Mouse (Mus musculus) urinary bladder, adult 2 months (tissue): ENCODE measurements around the gene Dnajc15. TPM values are rescaled to one million over a fixed set of nuclear protein-coding genes. Genes with fewer than 3 reads are reported as not detected.

ENCODE experiments used
- DNase-seq: peaks from one replicate; pipeline ENCODE4 v3.0.0; 2022; ENCODE audit warnings: low spot score
- polyA plus RNA-seq: library from polyadenylated mRNA; depleted of rRNA; stranded (reverse); fragments of >200 nt; gene quantifications from 2 replicates; pipeline ENCODE4 v1.2.3, GENCODE M21; 2012

The Dnajc15 gene
- polyA plus RNA-seq, 1 experiment, result 18.8 TPM

- no peak for DNase-seq
Measured at GRCm38 (mm10) chr14:77860841-77861560, 13.9 kb downstream of the Dnajc15 start.

GRCm38 (mm10) chr14:77859894-77860293 lies 15.0 kb downstream of the Dnajc15 start:
- no peak for DNase-seq

DNA sequence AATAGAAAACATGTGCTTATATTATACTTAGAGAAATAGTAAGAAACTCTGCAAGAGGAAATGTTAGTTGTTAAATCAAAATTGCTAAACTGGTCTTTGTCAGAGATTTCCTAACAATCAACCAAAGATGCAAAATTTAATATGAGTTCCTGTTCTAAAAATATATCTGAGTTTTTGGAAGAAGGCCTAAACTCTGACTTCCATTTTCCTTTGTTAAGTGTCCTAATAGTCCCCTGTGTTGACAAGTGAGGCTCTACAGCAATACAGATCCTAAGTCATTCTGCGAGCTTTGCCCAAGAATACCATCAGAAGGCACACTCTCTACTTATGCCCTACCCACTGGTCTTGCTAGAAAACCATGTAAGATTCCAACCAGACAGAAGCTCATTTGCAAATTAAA lies 21.0 kb downstream of the Dnajc15 start:
- DNase-seq, result no peak

DNA sequence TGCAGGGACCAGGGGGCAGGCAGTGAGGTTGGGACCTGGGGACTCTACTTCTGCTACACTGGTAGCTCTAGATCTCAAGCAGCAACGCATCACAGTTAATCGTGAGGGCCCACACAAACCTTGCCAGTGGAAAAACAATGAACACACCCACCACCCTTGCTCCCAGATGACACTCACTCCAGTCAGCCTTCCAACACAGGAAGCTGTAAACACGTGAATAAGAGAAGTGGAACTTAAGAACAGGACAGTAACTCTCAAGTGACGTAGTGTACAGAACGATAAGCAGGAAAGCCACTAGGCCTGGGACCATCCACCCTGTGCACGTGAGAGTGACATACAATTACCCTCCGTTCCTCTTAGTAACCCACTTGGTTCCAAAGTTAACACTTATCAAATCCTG lies 25.1 kb downstream of the Dnajc15 start:
- DNase-seq, result no peak

GRCm38 (mm10) chr14:77848349-77848748 lies 26.6 kb downstream of the Dnajc15 start:
- no peak for DNase-seq

- no peak for DNase-seq
Measured at GRCm38 (mm10) chr14:77846206-77846605, 28.7 kb downstream of the Dnajc15 start.

DNA sequence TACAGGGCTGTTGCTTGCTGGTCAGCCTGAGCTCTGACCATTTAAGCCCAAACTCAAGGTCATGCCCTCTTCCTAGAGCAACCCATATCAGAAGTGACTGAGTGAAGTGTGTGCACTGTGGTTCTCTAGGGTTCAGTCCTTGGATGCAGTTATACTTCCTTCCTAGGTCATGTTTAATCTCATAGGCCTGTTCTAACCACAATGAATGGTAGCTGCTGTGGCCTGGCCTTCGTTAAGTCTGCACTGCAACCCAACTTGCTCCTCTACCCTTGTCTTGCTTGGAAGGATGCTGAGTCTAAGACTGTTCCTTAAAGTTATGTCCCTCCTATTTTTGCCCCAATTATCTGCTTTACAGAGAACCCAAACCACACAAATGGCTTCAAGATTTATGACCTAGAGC lies 29.4 kb downstream of the Dnajc15 start:
- DNase-seq, result no peak

- DNase-seq, result no peak
Measured at GRCm38 (mm10) chr14:77840574-77840973, 34.4 kb downstream of the Dnajc15 start.

DNA sequence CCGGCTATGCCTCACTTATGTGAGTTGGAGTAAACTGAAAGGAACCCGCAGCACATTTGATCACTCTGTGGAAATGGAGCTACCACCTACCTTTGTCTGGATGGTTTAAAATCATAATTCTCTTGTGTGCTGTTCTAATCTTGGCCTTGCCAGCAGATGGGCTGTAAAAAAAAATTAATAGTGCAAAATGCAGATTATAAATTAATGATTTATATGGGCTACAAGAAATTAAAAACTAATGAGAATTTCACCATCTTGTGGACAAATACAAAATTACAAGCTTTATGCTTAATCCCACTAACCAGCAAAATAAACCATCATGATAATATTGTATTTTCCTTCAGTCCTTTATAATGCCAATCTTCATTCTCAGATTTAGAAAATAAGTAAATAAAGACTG lies 34.8 kb downstream of the Dnajc15 start:
- no peak for DNase-seq

DNA sequence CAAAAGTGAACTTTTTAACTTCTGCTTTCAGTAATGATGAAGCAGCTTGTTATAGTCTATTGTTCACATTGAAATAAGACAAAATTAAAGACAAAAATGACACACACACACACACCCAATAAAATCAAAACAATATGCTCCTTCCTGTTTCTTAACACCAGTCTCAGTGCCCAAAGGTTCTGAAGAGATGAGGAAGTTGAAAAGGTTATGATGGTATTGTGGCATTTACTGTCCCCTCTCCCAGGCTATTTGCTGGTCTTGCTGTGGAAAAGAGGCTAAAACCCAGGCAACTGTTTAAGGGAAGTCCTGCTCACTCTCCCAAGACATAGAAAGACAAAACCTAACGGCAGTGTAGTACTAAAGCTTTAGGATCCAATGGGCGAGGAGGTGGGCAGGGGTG lies 38.1 kb downstream of the Dnajc15 start:
- no peak for DNase-seq

DNA sequence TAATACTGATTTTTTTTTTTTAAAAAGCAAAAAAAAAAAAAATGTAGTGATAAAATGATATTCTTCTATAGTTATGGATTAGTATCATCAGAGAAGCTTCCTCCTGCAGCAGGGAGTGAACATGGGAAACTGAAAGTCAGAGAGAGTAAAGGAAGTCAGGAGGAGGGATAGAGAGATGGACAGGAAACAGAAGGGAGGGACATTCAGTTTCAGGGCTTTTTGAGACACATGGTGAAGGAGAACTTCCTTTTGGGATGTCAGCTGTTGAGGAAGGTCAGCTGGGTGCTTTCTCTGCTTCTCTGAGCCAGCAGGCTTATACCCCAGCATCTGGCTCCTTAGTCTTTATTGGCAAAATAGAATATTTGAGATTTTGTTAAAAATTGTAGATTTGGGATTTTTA lies 42.6 kb downstream of the Dnajc15 start:
- DNase-seq, result no peak

DNA sequence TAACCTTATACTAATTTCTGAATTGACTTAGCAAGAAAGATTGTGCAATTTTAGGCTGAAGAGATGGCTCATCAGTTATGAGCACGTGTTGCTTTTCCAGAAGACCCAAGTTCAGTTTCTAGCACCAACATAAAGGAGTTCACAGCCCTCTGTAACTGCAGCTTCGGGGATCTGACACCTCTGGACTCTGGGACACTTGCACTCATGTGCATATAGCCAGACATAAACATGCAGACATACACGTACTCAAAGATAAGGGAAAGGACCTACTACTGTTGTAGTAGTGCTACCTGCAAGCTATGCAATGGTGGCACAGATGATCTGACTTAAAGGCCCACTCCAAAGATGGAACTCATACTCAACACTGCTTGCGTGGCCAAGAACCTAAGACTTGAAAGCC lies 43.0 kb downstream of the Dnajc15 start:
- DNase-seq, result no peak

GRCm38 (mm10) chr14:77829673-77830072 lies 45.3 kb downstream of the Dnajc15 start:
- DNase-seq, result no peak

DNA sequence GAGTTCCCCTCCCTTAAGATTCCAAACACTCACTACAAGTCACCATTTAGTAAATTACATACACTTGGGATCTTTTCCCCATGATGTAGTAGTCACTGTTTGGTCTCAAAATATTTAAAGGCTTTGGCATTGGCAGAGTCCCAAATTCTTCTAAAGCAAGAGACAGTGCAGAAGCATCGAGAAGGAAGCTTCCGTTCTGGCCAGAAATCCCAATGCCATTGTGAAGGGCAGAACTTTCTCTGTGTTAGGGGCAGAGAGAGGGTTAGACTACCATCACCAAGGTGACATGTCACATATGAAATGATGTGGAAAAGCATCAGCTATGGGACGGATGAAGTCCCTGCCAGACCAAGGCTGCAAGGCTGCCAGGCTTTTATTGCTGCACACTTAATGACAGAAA lies 49.0 kb downstream of the Dnajc15 start:
- DNase-seq, result no peak

DNA sequence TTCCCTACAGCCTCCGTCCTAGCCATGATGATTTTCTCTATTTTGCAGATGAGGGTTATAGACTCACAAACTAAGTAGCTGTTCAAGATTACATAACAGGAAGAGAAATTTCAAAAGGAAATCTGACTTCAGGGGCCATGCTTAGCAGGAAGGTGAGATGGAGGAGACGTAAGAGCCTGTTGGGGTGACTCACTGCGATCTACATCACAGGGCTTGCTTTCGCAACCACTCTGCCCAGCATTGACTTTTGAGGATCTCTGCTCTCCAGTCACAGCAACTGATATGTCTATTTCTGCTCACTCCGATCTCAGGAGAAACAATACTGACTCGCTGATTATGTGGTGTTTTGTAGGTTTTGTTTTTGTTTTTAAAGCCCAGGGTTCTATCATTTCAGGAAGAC lies 49.8 kb downstream of the Dnajc15 start:
- no peak for DNase-seq

DNA sequence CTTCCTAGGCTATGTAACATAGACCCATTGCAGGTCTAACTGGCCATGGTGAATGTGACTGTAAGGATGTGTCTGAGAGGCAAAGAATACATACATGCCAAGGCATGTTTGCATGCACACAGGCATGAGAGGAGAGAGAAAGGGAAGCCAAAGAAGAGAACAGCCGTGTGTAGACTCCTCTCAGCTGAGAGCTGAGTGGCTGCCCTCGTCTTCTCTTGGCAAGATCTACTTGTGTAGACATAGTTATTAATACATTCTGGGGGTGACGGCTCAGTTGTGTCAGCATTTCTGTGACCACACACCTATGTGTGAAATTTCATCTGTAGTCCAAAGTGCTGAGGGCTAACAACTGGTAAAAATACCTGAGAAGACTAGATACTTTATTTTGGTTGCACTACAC lies 55.1 kb downstream of the Dnajc15 start:
- DNase-seq, result no peak

- DNase-seq, result no peak
Measured at GRCm38 (mm10) chr14:77817561-77817960, 57.4 kb downstream of the Dnajc15 start.

DNA sequence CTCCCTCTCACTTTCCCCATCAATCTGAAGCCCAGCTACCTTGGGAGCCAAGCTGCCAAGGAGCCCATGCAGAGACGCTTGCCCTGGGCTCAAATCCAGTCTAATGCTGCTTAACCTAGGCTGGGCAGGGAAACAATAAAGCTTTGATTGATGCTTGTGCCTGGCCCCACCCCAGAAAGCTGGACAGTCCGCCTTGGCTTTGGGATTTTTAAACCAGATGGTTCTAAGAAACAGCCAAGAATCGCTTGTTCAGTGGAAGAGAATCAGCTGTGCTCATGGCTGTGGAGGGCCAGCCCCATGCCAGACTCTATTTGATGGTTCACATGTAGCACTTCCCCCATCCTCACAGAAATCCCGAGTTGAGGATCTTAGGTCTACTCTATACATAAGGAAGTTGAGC lies 60.0 kb downstream of the Dnajc15 start:
- DNase-seq, result no peak

DNA sequence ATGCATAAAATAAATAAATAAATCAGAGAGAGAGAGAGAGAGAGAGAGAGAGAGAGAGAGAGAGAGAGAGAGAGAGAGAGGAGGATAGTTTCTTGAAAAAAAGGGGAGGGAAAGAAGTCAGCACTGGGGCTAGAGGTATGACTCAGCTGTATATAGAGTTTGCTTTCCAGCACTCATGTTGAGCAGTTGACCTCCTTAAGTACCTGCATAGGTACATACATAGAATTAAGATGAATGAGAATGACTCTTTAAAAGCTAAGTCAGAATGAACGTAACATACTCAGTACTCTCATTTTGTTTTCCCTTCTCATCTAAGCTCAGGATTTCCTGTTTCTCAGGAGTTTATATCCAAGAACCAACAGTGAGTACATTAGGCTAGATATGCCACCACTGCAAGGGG lies 62.0 kb downstream of the Dnajc15 start:
- no peak for DNase-seq

- DNase-seq, result no peak
Measured at GRCm38 (mm10) chr14:77811466-77811865, 63.5 kb downstream of the Dnajc15 start.

- no peak for DNase-seq
Measured at GRCm38 (mm10) chr14:77807836-77808235, 67.1 kb downstream of the Dnajc15 start.

DNA sequence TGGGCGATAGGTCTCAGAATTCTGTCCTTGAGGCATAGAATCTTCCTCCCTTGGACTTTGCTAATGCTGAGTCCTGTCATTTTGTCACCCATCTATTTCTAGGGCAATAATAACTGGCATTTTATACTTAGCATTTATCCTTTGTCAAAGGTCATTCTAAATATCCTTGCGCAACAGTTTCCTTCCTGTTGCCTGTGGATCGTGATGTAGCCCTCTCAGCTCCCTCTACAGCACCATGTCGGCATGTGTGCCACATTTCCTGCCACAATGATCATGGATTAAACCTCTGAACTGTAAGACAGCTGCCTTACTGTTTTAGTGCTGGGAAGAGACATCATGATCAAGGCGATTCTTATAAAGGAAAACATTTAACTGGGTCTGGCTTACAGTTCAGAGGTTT lies 68.6 kb downstream of the Dnajc15 start:
- no peak for DNase-seq

GRCm38 (mm10) chr14:77802268-77802630 lies 72.7 kb downstream of the Dnajc15 start:
- DNase-seq, result no peak

GRCm38 (mm10) chr14:77801571-77802267 lies 73.2 kb downstream of the Dnajc15 start:
- DNase-seq, result no peak
